Mouse (Mus musculus) liver, embryonic 13.5 days (tissue): ENCODE results near the gene Pbld1. TPM values are rescaled to one million over a fixed set of nuclear protein-coding genes. Genes with fewer than 3 reads are reported as not detected.

ENCODE experiments used
- ATAC-seq: fragments of 200-750 bp; cut with Nextera tagmentation; 2 replicates; pipeline ENCODE4 v1.8.0; 2017; ENCODE audit warnings: low read depth, mild to moderate bottlenecking, moderate number of reproducible peaks, moderate library complexity
- DNase-seq: peaks from one replicate; pipeline ENCODE4 v3.0.0; 2022
- H3K27ac ChIP-seq: fragments of 300-500 bp; sonication (generic); 2 replicates; pipeline ENCODE4 v1.5.1; 2015; ENCODE audit warnings: moderate library complexity, mild to moderate bottlenecking, inconsistent platforms
- H3K27me3 ChIP-seq: fragments of 300-500 bp; sonication (generic); 2 replicates; pipeline ENCODE4 v1.6.1; 2015; ENCODE audit warnings: mild to moderate bottlenecking, inconsistent platforms
- H3K36me3 ChIP-seq: fragments of 300-500 bp; sonication (generic); 2 replicates; pipeline ENCODE4 v1.6.1; 2015; ENCODE audit warnings: mild to moderate bottlenecking, inconsistent platforms
- H3K4me1 ChIP-seq: fragments of 300-500 bp; sonication (generic); replicated peaks from 2 replicates; pipeline ENCODE4 v1.6.1; 2015; ENCODE audit warnings: inconsistent platforms
- H3K4me2 ChIP-seq: fragments of 300-500 bp; sonication (generic); 2 replicates; pipeline ENCODE4 v1.6.1; 2015; ENCODE audit warnings: inconsistent platforms, mild to moderate bottlenecking, moderate library complexity
- H3K4me3 ChIP-seq: fragments of 300-500 bp; sonication (generic); replicated peaks from 2 replicates; pipeline ENCODE4 v1.5.1; 2015; ENCODE audit warnings: mild to moderate bottlenecking, inconsistent platforms
- H3K9ac ChIP-seq: fragments of 300-500 bp; sonication (generic); 2 replicates; pipeline ENCODE4 v1.6.1; 2015; ENCODE audit warnings: mild to moderate bottlenecking, inconsistent platforms
- H3K9me3 ChIP-seq: fragments of 300-500 bp; sonication (generic); replicated peaks from 2 replicates; pipeline ENCODE4 v1.6.1; 2016; ENCODE audit warnings: inconsistent platforms
- WGBS: fragments of 180-500 bp; shearing (Covaris S2); methylation state at CpG from one replicate; pipeline ENCODE4 v1.1.7; 2015; ENCODE audit not compliant: insufficient replicate concordance; 5-methylcytosine and 5-hydroxymethylcytosine counted together
- polyA plus RNA-seq: library from polyadenylated mRNA; unstranded; fragments of >200 nt; fragmentation: Nextera tagmentation; extraction: Ambion mirVana; gene quantifications from 2 replicates; pipeline ENCODE4 v1.2.1, GENCODE M21; 2015

Pbld1 gene
- polyA plus RNA-seq, 1 experiment from 2014 or later: 3.1 TPM

GRCm38 (mm10) chr10:63123141-63123540 lies 63.2 kb downstream of the Pbld1 start:
- H3K36me3 ChIP-seq: no peaks in the 10 kb centered on the region
- no peak overlapping the region for H3K9ac ChIP-seq
- DNase-seq (no peak), ATAC-seq (no peak)
- no peaks in the 10 kb centered on the region for H3K27me3 ChIP-seq
- H3K27ac ChIP-seq: no peak overlapping the region
- H3K4me2 ChIP-seq: no peak overlapping the region
- WGBS: 62% methylated on average over 8 of the region's 8 CpGs
- H3K9me3 ChIP-seq: no peaks in the 10 kb centered on the region
- no peaks in the 10 kb centered on the region for H3K4me1 ChIP-seq
- H3K4me3 ChIP-seq: no peak overlapping the region

GRCm38 (mm10) chr10:63124016-63124415 lies 64.1 kb downstream of the Pbld1 start:
- Histone ChIP-seq H3K4me1 (no peaks in the 10 kb centered on the region), H3K4me2 (no peak overlapping the region), H3K36me3 (no peaks in the 10 kb centered on the region), H3K4me3 (no peak overlapping the region), H3K9me3 (no peaks in the 10 kb centered on the region), H3K27me3 (no peaks in the 10 kb centered on the region), H3K27ac (no peak overlapping the region), H3K9ac (no peak overlapping the region)
- ATAC-seq (no peak), DNase-seq (no peak)
- 81% methylated on average over 10 of the region's 10 CpGs for WGBS

- ATAC-seq: no peak
- Histone ChIP-seq H3K27me3 (no peaks in the 10 kb centered on the region), H3K9me3 (no peaks in the 10 kb centered on the region), H3K27ac (no peak overlapping the region), H3K4me2 (no peak overlapping the region), H3K36me3 (no peaks in the 10 kb centered on the region), H3K4me1 (no peaks in the 10 kb centered on the region), H3K9ac (no peak overlapping the region), H3K4me3 (no peak overlapping the region)
- WGBS: 41% methylated on average over 11 of the region's 11 CpGs
- no peak for DNase-seq
These were observed 65.4 kb downstream of the Pbld1 start for GRCm38 (mm10) chr10:63125343-63125742.

GRCm38 (mm10) chr10:63126116-63126515 lies 66.2 kb downstream of the Pbld1 start:
- H3K9ac ChIP-seq: no peak overlapping the region
- no peak overlapping the region for H3K4me3 ChIP-seq
- 61% methylated on average over 4 of the region's 4 CpGs for WGBS
- H3K27ac ChIP-seq: no peak overlapping the region
- H3K36me3 ChIP-seq: no peaks in the 10 kb centered on the region
- ATAC-seq (no peak), DNase-seq (no peak)
- no peaks in the 10 kb centered on the region for H3K27me3 ChIP-seq
- H3K9me3 ChIP-seq: no peaks in the 10 kb centered on the region
- no peaks in the 10 kb centered on the region for H3K4me1 ChIP-seq
- H3K4me2 ChIP-seq: no peak overlapping the region

GRCm38 (mm10) chr10:63127156-63127555 lies 67.2 kb downstream of the Pbld1 start:
- 80% methylated on average over 6 of the region's 6 CpGs for whole genome bisulfite sequencing
- Histone ChIP-seq H3K9ac (no peak overlapping the region), H3K4me1 (no peaks in the 10 kb centered on the region), H3K4me3 (no peak overlapping the region), H3K9me3 (no peaks in the 10 kb centered on the region), H3K36me3 (no peaks in the 10 kb centered on the region), H3K4me2 (no peak overlapping the region), H3K27ac (no peak overlapping the region), H3K27me3 (no peaks in the 10 kb centered on the region)
- DNase-seq (no peak), ATAC-seq (no peak)

Other genes with a start within 250 kb of the Pbld1 start
- 1.5 and 2.4 TPM in 2 replicates for gene Tet1, start 151.2 kb upstream of the Pbld1 start, polyA plus RNA-seq
- 9.4 and 11.4 TPM in 2 replicates for gene Slc25a16, start 139.5 kb upstream of the Pbld1 start, polyA plus RNA-seq
- gene Dna2, start 113.1 kb upstream of the Pbld1 start, polyA plus RNA-seq: 29.4 and 37.1 TPM in 2 replicates
- gene Rufy2, start 79.9 kb upstream of the Pbld1 start, polyA plus RNA-seq: 2.7 and 3.0 TPM in 2 replicates
- 25.5 and 29.9 TPM in 2 replicates for gene Hnrnph3, start 35.9 kb upstream of the Pbld1 start, polyA plus RNA-seq
- 1.6 and 1.8 TPM in 2 replicates for gene Pbld2, start 35.8 kb upstream of the Pbld1 start, polyA plus RNA-seq
- gene Atoh7, start 39.5 kb downstream of the Pbld1 start, polyA plus RNA-seq: not detected in 2 replicates
- 0.06 and 0.07 TPM in 2 replicates for gene Mypn, start 143.8 kb downstream of the Pbld1 start, polyA plus RNA-seq
- gene Herc4, start 183.6 kb downstream of the Pbld1 start, polyA plus RNA-seq: 23.9 and 30.0 TPM in 2 replicates